Mouse (Mus musculus) forebrain, embryonic 11.5 days (tissue): Measurements from ENCODE around the gene Sct. TPM values are rescaled to one million over a fixed set of nuclear protein-coding genes. Genes with fewer than 3 reads are reported as not detected.

Experiments used
- ATAC-seq: fragments of 200-750 bp; cut with Nextera tagmentation; replicated peaks from 2 replicates; pipeline ENCODE4 v1.8.0; 2017; ENCODE audit warnings: moderate TSS enrichment; ENCODE audit not compliant: low FRiP score
- DNase-seq: peaks from one replicate; pipeline ENCODE4 v3.0.0-alpha.2; 2017; ENCODE audit warnings: low spot score
- H3K27ac ChIP-seq: fragments of 300-500 bp; sonication (generic); 2 replicates; pipeline ENCODE4 v1.5.1; 2014; ENCODE audit warnings: low read depth, low read length
- H3K27me3 ChIP-seq: fragments of 300-500 bp; sonication (generic); 2 replicates; pipeline ENCODE4 v1.6.1; 2014; ENCODE audit warnings: mild to moderate bottlenecking, low read length, mixed read lengths; ENCODE audit not compliant: control insufficient read depth, insufficient read depth
- H3K36me3 ChIP-seq: fragments of 300-500 bp; sonication (generic); 2 replicates; pipeline ENCODE4 v1.6.1; 2014; ENCODE audit warnings: mild to moderate bottlenecking, low read length, moderate library complexity, mixed read lengths; ENCODE audit not compliant: control insufficient read depth, insufficient read depth
- H3K4me1 ChIP-seq: fragments of 300-500 bp; sonication (generic); replicated peaks from 2 replicates; pipeline ENCODE4 v1.6.1; 2014; ENCODE audit warnings: low read length, mixed read lengths; ENCODE audit not compliant: control insufficient read depth, insufficient read depth
- H3K4me2 ChIP-seq: fragments of 300-500 bp; sonication (generic); 2 replicates; pipeline ENCODE4 v1.6.1; 2014; ENCODE audit warnings: low read depth, mild to moderate bottlenecking, low read length, moderate library complexity, mixed read lengths; ENCODE audit not compliant: severe bottlenecking
- H3K4me3 ChIP-seq: fragments of 300-500 bp; sonication (generic); 2 replicates; pipeline ENCODE4 v1.5.1; 2014; ENCODE audit warnings: low read depth, low read length
- H3K9ac ChIP-seq: fragments of 300-500 bp; sonication (generic); 2 replicates; pipeline ENCODE4 v1.6.1; 2014; ENCODE audit warnings: low read length
- H3K9me3 ChIP-seq: fragments of 300-500 bp; sonication (generic); 2 replicates; pipeline ENCODE4 v1.6.1; 2016; ENCODE audit warnings: low read length, mixed read lengths; ENCODE audit not compliant: control insufficient read depth
- WGBS: fragments of 180-500 bp; shearing (Covaris S2); extraction: QIAGEN DNeasy Blood & Tissue Kit; methylation state at CpG from one replicate; pipeline ENCODE4 v1.1.7; 2014; 5-methylcytosine and 5-hydroxymethylcytosine counted together
- polyA plus RNA-seq: library from polyadenylated mRNA; unstranded; fragments of >200 nt; fragmentation: Nextera tagmentation; extraction: Ambion mirVana; gene quantifications from 2 replicates; pipeline ENCODE4 v1.2.1, GENCODE M21; 2014

Sct gene
- polyA plus RNA-seq, 1 experiment from 2014 or later = 2.5 TPM

GRCm38 (mm10) chr7:141276546-141276945, 2.4 kb downstream of the Sct start, which contains the start of gene Cdhr5:
Gene Cdhr5 (minus strand): TSS chr7:141276786.
- Histone ChIP-seq H3K9ac (no peak within 1 kb of the TSS), H3K36me3 (no peaks in the 10 kb centered on the region), H3K4me1 (peaks cover 2% of the 10 kb centered on the region; the same call in 1 of the 2 replicates), H3K9me3 (no peaks in the 10 kb centered on the region), H3K4me2 (no peak within 1 kb of the TSS), H3K27ac (no peak within 1 kb of the TSS), H3K4me3 (no peak within 1 kb of the TSS), H3K27me3 (peaks cover 4% of the 10 kb centered on the region)
- 77% methylated on average over 11 of the region's 11 CpGs for WGBS
- DNase-seq (no peak), ATAC-seq (no peak)

GRCm38 (mm10) chr7:141275356-141275755, 3.6 kb downstream of the Sct start:
- Histone ChIP-seq H3K4me1 (peaks cover 2% of the 10 kb centered on the region; the same call in 1 of the 2 replicates), H3K4me3 (no peak overlapping the region), H3K9me3 (no peaks in the 10 kb centered on the region), H3K9ac (no peak overlapping the region), H3K27me3 (peaks cover 4% of the 10 kb centered on the region), H3K4me2 (no peak overlapping the region), H3K36me3 (no peaks in the 10 kb centered on the region), H3K27ac (no peak overlapping the region)
- no peak for ATAC-seq
- DNase-seq = no peak
- WGBS = 86% methylated on average over 9 of the region's 9 CpGs

- Histone ChIP-seq H3K27me3 (no peaks in the 10 kb centered on the region), H3K27ac (no peak overlapping the region), H3K36me3 (no peaks in the 10 kb centered on the region), H3K4me3 (no peak overlapping the region), H3K9ac (no peak overlapping the region), H3K4me1 (peaks cover 3% of the 10 kb centered on the region; the same call in 1 of the 2 replicates), H3K4me2 (no peak overlapping the region), H3K9me3 (no peaks in the 10 kb centered on the region)
- 96% methylated on average over 3 of the region's 3 CpGs for WGBS
- ATAC-seq (no peak), DNase-seq (no peak)
Observed at GRCm38 (mm10) chr7:141270631-141271030, 8.3 kb downstream of the Sct start.

- Histone ChIP-seq H3K9ac (no peak overlapping the region), H3K27me3 (no peaks in the 10 kb centered on the region), H3K9me3 (no peaks in the 10 kb centered on the region), H3K4me2 (no peak overlapping the region), H3K4me1 (peaks cover 5% of the 10 kb centered on the region; the same call in 1 of the 2 replicates), H3K36me3 (no peaks in the 10 kb centered on the region; the same call in 1 of the 2 replicates), H3K4me3 (no peak overlapping the region), H3K27ac (no peak overlapping the region)
- 85% methylated on average over 14 of the region's 14 CpGs for WGBS
- DNase-seq (no peak), ATAC-seq (no peak)
Observed at GRCm38 (mm10) chr7:141269273-141269545, 9.7 kb downstream of the Sct start.

- ATAC-seq = no peak
- H3K4me2 ChIP-seq = no peak overlapping the region
- no peaks in the 10 kb centered on the region for H3K9me3 ChIP-seq
- DNase-seq = no peak
- WGBS = 82% methylated on average over 24 of the region's 24 CpGs
- peaks cover 5% of the 10 kb centered on the region; the same call in 1 of the 2 replicates for H3K4me1 ChIP-seq
- no peaks in the 10 kb centered on the region for H3K27me3 ChIP-seq
- no peaks in the 10 kb centered on the region; the same call in 1 of the 2 replicates for H3K36me3 ChIP-seq
- no peak overlapping the region for H3K4me3 ChIP-seq
- H3K27ac ChIP-seq = no peak overlapping the region
- no peak overlapping the region for H3K9ac ChIP-seq
Observed at GRCm38 (mm10) chr7:141268466-141269272, 10.3 kb downstream of the Sct start.

- Histone ChIP-seq H3K27me3 (no peaks in the 10 kb centered on the region), H3K4me2 (peak within 1 kb of the TSS; percentile 52), H3K9me3 (no peaks in the 10 kb centered on the region), H3K36me3 (peaks cover 3% of the 10 kb centered on the region; the same call in 1 of the 2 replicates), H3K27ac (no peak within 1 kb of the TSS), H3K4me1 (peaks cover 5% of the 10 kb centered on the region; the same call in 1 of the 2 replicates), H3K9ac (peak within 1 kb of the TSS; percentile 37), H3K4me3 (peak within 1 kb of the TSS; percentile 15)
- DNase-seq = no peak
- ATAC-seq = peak; percentile 32; the same call in 1 of the 2 replicates
- 14% methylated on average over 25 of the region's 25 CpGs for WGBS
Observed at GRCm38 (mm10) chr7:141265739-141266561, 13.0 kb downstream of the Sct start, which contains the start of gene Irf7. Gene Irf7 (minus strand): TSS chr7:141266481.

- H3K4me2 ChIP-seq = no peak overlapping the region
- H3K9me3 ChIP-seq = no peaks in the 10 kb centered on the region
- 38% methylated on average over 11 of the region's 11 CpGs for WGBS
- no peak overlapping the region for H3K9ac ChIP-seq
- peaks cover 7% of the 10 kb centered on the region; the same call in 1 of the 2 replicates for H3K36me3 ChIP-seq
- peak; percentile 39; the same call in 1 of the 2 replicates for ATAC-seq
- no peak overlapping the region for H3K27ac ChIP-seq
- peaks cover 5% of the 10 kb centered on the region; the same call in 1 of the 2 replicates for H3K4me1 ChIP-seq
- no peaks in the 10 kb centered on the region for H3K27me3 ChIP-seq
- H3K4me3 ChIP-seq = no peak overlapping the region
- DNase-seq = no peak
Observed at GRCm38 (mm10) chr7:141265411-141265738, 13.6 kb downstream of the Sct start.

GRCm38 (mm10) chr7:141264761-141265410, 14.0 kb downstream of the Sct start:
- no peak overlapping the region for H3K27ac ChIP-seq
- peaks cover 10% of the 10 kb centered on the region; the same call in 1 of the 2 replicates for H3K36me3 ChIP-seq

More at GRCm38 (mm10) chr7:141264761-141265410, 14.0 kb downstream of the Sct start:
- Histone ChIP-seq H3K9me3 (no peaks in the 10 kb centered on the region), H3K27me3 (no peaks in the 10 kb centered on the region), H3K4me3 (no peak overlapping the region), H3K4me2 (no peak overlapping the region), H3K9ac (no peak overlapping the region), H3K4me1 (peaks cover 5% of the 10 kb centered on the region; the same call in 1 of the 2 replicates)
- ATAC-seq = peak; percentile 54
- 39% methylated on average over 12 of the region's 12 CpGs for WGBS
- peak; percentile 65 for DNase-seq
